Mouse (Mus musculus) adrenal gland, adult 18-20 months (tissue): ENCODE data around the gene Gpr22. TPM values are rescaled to one million over a fixed set of nuclear protein-coding genes. Genes with fewer than 3 reads are reported as not detected.

ENCODE experiments used
- DNase-seq, 2 experiments: peaks; one replicate each; pipeline ENCODE4 v3.0.0; 2021 to 2022; ENCODE audit warnings: low spot score in 2 of 2
- total RNA-seq, 2 experiments: library from RNA; stranded (reverse); gene quantifications; 1 replicate in 1 of 2; 2 replicates in 1 of 2; pipeline ENCODE4 v1.2.3; 2021

Gpr22 gene
- total RNA-seq, 2 experiments from 2014 or later, result 7.2 to 10.2 TPM

DNA sequence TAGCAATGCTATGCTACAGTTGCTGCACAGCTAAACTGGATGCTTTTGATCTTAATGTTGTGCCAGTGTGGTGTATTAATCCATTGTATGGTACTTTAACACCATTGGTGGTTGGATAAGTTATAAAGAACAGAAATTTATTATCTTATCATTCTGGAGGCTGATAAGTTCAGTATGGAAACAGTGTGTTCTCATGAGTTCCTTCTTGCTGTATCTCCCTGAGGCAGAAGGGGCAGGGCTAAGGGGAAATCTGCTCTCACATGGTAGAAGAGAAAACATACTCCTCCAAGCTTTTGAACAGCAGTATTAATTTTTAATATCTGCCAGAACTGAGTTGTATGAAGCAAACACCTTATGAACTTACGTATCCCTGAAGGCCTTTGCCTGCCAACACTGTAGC, 20.5 kb downstream of the Gpr22 start:
- no peak for DNase-seq

DNA sequence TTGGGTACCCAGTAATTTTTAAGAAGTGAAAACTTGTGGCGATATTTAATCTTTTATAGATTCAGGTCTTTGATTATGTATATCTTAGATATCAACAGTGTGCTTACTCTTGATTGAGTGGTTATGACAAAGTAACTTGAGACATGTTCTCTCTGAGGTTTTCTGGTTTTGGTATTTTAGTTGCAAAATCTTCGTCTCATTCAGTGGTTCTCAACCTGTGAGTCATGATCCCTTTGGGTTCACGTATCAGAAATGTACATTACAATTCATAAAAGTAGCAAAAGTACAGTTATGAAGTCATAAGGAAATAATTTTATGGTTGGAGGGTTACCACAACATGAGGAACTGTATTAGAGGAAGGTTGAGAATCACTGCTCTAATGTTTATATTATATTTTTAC, 27.1 kb downstream of the Gpr22 start:
- DNase-seq, result no peak

- no peak for DNase-seq
Measured at GRCm38 (mm10) chr12:31667187-31667586, 46.6 kb downstream of the Gpr22 start.

GRCm38 (mm10) chr12:31665999-31666398, 47.7 kb downstream of the Gpr22 start:
- DNase-seq, result no peak

Other genes starting within 250 kb of the Gpr22 start
- 10 to 100 TPM; 16.9 to 17.8 TPM for gene Cbll1, start 214.3 kb downstream of the Gpr22 start, total RNA-seq
- gene Slc26a4, start 154.0 kb downstream of the Gpr22 start, total RNA-seq, result 1 to 10 TPM; 4.5 to 6.7 TPM
- gene Bcap29, start 79.3 kb downstream of the Gpr22 start, total RNA-seq, result 10 to 100 TPM; 19.0 to 20.2 TPM
- 1 to 10 TPM; 6.6 to 7.4 TPM for gene Dus4l, start 59.1 kb downstream of the Gpr22 start, total RNA-seq
- gene Cog5, start 59.1 kb downstream of the Gpr22 start, total RNA-seq, result 10 to 100 TPM; 34.1 to 41.4 TPM
- 10 to 100 TPM; 51.5 to 73.9 TPM for gene Hbp1, start 236.6 kb upstream of the Gpr22 start, total RNA-seq